Mouse (Mus musculus): Measurements from ENCODE around the gene Tanc2. TPM values are rescaled to one million over a fixed set of nuclear protein-coding genes. Genes with fewer than 3 reads are reported as not detected.

Tanc2 gene
- polyA plus RNA-seq, 1 experiment from 2014 or later, result 2.9 TPM

DNA sequence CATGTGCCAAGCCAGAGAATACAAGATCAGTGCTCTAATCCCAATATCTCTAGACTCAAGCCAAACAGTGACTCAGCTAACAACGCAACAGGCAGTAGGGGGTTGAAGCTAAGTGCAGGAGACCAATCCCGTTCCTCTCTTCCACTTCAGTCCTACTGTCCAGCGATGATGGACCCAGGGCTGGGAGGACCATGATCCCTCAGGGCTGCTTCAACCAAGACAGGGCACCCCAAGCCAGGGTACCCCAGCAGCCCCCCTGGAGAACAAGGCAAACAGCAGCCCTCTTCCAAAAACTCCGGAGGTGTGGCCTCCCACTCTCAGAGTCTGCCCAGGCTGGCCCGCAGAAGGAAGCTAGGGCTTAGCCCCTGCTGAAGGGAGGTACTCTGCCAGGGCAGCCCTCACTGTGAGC lies 344.5 kb downstream of the Tanc2 start:
- no peak overlapping the region for H3K4me2 ChIP-seq (replicated peaks; ENCODE audit: low read depth)
- H3K27me3 ChIP-seq (ENCODE audit: control insufficient read depth, insufficient read depth, low read length), result no peaks in the 10 kb centered on the region
- H3K36me3 ChIP-seq (ENCODE audit: control insufficient read depth, insufficient read depth, low read length), result no peaks in the 10 kb centered on the region
- H3K27ac ChIP-seq (replicated peaks), result peak overlapping the region; percentile 67
- H3K9ac ChIP-seq (ENCODE audit: low read length), result no peak overlapping the region
- no peak for TF ChIP-seq CTCF (IDR thresholded peaks at IDR 0.05; ENCODE audit: low read depth)
- TF ChIP-seq EP300 (optimal IDR thresholded peaks at IDR 0.05), result no peak
- peaks cover 3% of the 10 kb centered on the region for H3K4me1 ChIP-seq (replicated peaks; ENCODE audit: control insufficient read depth, insufficient read depth)
- no peak for DNase-seq (ENCODE audit: low spot score)
- 38% methylated on average over 5 of the region's 5 CpGs for WGBS
- H3K9me3 ChIP-seq (ENCODE audit: control insufficient read depth, low read length), result no peaks in the 10 kb centered on the region
- ATAC-seq (ENCODE audit: low FRiP score, low TSS enrichment), result peak; percentile 55; the same call in 1 of the 2 replicates
- H3K4me3 ChIP-seq (ENCODE audit: low read depth, low read length), result no peak overlapping the region

DNA sequence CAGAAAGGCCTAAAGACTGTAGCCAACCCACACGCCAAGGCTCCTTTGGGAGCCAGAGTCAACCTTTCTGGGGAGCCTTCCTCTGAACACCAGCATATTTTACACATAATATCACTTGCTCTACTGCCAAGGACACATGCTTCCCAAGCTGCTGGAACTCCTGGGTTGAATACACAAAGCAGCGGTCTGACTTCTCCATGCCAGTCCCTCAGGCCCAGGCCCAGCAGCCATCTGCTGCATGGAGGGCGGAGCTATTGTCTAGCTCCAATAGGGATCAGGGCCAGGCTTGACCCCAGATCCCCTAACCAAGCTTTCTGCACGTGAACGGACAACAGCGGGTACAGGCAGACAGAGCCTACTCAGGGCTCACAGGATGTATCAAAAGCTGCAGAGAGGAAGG lies 345.0 kb downstream of the Tanc2 start:
- H3K27me3 ChIP-seq (ENCODE audit: control insufficient read depth, insufficient read depth, low read length), result no peaks in the 10 kb centered on the region

DNA sequence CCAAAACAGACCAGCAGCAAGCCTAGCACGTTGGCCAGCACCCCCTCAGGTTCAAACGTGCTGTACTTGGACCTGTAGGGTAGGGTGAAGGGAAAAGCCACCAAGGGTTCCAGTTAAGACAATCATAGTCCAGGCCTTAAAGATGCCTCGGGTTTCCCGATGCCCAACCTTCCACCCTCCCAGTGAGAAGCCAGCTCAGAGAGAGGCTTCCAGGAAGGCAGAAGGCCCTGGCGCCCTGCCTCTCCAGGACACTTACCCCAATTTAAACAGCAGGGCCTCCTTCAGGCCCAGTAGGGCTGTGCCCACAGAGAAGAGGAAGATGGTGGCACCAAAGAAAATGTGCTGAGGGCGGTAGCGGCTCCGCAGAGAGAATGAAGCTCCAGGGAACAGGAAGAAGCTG lies 345.7 kb downstream of the Tanc2 start:
- 83% methylated on average over 8 of the region's 8 CpGs for WGBS
- peaks cover 3% of the 10 kb centered on the region for H3K4me1 ChIP-seq (replicated peaks; ENCODE audit: control insufficient read depth, insufficient read depth)
- H3K27me3 ChIP-seq (ENCODE audit: control insufficient read depth, insufficient read depth, low read length), result no peaks in the 10 kb centered on the region
- no peak overlapping the region for H3K4me3 ChIP-seq (ENCODE audit: low read depth, low read length)
- no peak for DNase-seq (ENCODE audit: low spot score)
- no peak overlapping the region; the same call in 1 of the 2 replicates for H3K27ac ChIP-seq (replicated peaks)
- ATAC-seq (ENCODE audit: low FRiP score, low TSS enrichment), result no peak
- no peak overlapping the region for H3K4me2 ChIP-seq (replicated peaks; ENCODE audit: low read depth)
- H3K9ac ChIP-seq (ENCODE audit: low read length), result no peak overlapping the region
- TF ChIP-seq EP300 (optimal IDR thresholded peaks at IDR 0.05) (no peak), CTCF (IDR thresholded peaks at IDR 0.05; ENCODE audit: low read depth) (no peak)
- H3K9me3 ChIP-seq (ENCODE audit: control insufficient read depth, low read length), result no peaks in the 10 kb centered on the region
- no peaks in the 10 kb centered on the region for H3K36me3 ChIP-seq (ENCODE audit: control insufficient read depth, insufficient read depth, low read length)

More for the DNA sequence above, 345.0 kb downstream of the Tanc2 start:
- Histone ChIP-seq H3K4me2 (replicated peaks; ENCODE audit: low read depth) (no peak overlapping the region), H3K4me3 (ENCODE audit: low read depth, low read length) (no peak overlapping the region), H3K36me3 (ENCODE audit: control insufficient read depth, insufficient read depth, low read length) (no peaks in the 10 kb centered on the region), H3K9me3 (ENCODE audit: control insufficient read depth, low read length) (no peaks in the 10 kb centered on the region), H3K9ac (ENCODE audit: low read length) (no peak overlapping the region), H3K27ac (replicated peaks) (peak overlapping the region; percentile 67; the same call in 1 of the 2 replicates), H3K4me1 (replicated peaks; ENCODE audit: control insufficient read depth, insufficient read depth) (peaks cover 3% of the 10 kb centered on the region)
- ATAC-seq (ENCODE audit: low FRiP score, low TSS enrichment) (no peak; the same call in 1 of the 2 replicates), DNase-seq (ENCODE audit: low spot score) (no peak)
- WGBS, result 43% methylated on average over 6 of the region's 6 CpGs
- TF ChIP-seq CTCF (IDR thresholded peaks at IDR 0.05; ENCODE audit: low read depth), result no peak
- TF ChIP-seq EP300 (optimal IDR thresholded peaks at IDR 0.05), result no peak

DNA sequence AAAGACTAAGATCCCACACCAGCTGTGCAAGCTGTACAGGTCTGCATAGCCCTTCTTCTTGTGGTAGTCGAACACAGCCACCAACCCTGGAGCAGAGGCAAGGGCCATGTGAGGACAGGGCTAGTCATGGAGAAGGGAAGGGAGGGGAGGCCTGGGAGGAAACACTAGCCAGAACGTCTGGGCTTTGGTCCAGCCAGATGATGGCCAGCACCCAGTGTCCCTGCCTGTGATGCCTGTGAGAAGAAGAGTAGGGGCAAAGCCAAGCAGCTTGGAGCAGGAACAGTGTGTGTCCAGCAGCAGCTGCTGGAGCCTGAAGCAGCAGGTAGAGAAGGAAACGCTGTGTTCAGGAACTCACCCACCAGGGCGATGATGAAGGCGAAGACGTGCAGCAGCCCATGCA lies 346.4 kb downstream of the Tanc2 start:
- H3K36me3 ChIP-seq (ENCODE audit: control insufficient read depth, insufficient read depth, low read length), result no peaks in the 10 kb centered on the region
- ATAC-seq (ENCODE audit: low FRiP score, low TSS enrichment), result no peak
- H3K27ac ChIP-seq (replicated peaks), result no peak overlapping the region
- no peak overlapping the region for H3K9ac ChIP-seq (ENCODE audit: low read length)
- 85% methylated on average over 6 of the region's 6 CpGs for WGBS
- no peak for DNase-seq (ENCODE audit: low spot score)
- H3K9me3 ChIP-seq (ENCODE audit: control insufficient read depth, low read length), result no peaks in the 10 kb centered on the region
- H3K4me1 ChIP-seq (replicated peaks; ENCODE audit: control insufficient read depth, insufficient read depth), result peaks cover 3% of the 10 kb centered on the region
- no peak overlapping the region for H3K4me2 ChIP-seq (replicated peaks; ENCODE audit: low read depth)
- H3K27me3 ChIP-seq (ENCODE audit: control insufficient read depth, insufficient read depth, low read length), result no peaks in the 10 kb centered on the region
- no peak overlapping the region for H3K4me3 ChIP-seq (ENCODE audit: low read depth, low read length)
- no peak for TF ChIP-seq CTCF (IDR thresholded peaks at IDR 0.05; ENCODE audit: low read depth)
- TF ChIP-seq EP300 (optimal IDR thresholded peaks at IDR 0.05), result no peak

DNA sequence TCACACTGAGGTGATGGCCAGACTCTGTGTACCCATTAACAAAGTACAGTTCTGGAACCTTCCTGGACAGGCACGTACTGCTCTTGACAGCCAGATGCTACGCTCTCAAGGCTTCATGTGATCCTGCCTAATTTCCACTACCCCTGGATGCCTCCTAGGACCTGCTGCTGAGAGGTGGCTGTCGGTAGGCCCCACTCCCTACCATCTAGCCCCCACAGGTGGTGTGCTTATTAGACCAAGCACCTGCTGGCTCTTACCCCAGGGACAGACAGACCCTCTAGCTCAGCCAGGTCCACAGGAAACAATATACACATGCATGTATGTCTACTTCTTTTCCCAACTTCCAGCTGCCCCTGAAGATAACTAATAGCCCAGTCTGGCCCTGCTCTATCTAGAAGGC lies 347.2 kb downstream of the Tanc2 start:
- Histone ChIP-seq H3K4me3 (ENCODE audit: low read depth, low read length) (no peak overlapping the region), H3K27me3 (ENCODE audit: control insufficient read depth, insufficient read depth, low read length) (no peaks in the 10 kb centered on the region), H3K9ac (ENCODE audit: low read length) (no peak overlapping the region; the same call in 1 of the 2 replicates), H3K4me2 (replicated peaks; ENCODE audit: low read depth) (no peak overlapping the region), H3K9me3 (ENCODE audit: control insufficient read depth, low read length) (no peaks in the 10 kb centered on the region), H3K36me3 (ENCODE audit: control insufficient read depth, insufficient read depth, low read length) (no peaks in the 10 kb centered on the region), H3K27ac (replicated peaks) (no peak overlapping the region), H3K4me1 (replicated peaks; ENCODE audit: control insufficient read depth, insufficient read depth) (peaks cover 3% of the 10 kb centered on the region)
- DNase-seq (ENCODE audit: low spot score), result no peak
- TF ChIP-seq EP300 (optimal IDR thresholded peaks at IDR 0.05) (no peak), CTCF (IDR thresholded peaks at IDR 0.05; ENCODE audit: low read depth) (no peak)
- no peak for ATAC-seq (ENCODE audit: low FRiP score, low TSS enrichment)
- 88% methylated on average over 3 of the region's 3 CpGs for WGBS

DNA sequence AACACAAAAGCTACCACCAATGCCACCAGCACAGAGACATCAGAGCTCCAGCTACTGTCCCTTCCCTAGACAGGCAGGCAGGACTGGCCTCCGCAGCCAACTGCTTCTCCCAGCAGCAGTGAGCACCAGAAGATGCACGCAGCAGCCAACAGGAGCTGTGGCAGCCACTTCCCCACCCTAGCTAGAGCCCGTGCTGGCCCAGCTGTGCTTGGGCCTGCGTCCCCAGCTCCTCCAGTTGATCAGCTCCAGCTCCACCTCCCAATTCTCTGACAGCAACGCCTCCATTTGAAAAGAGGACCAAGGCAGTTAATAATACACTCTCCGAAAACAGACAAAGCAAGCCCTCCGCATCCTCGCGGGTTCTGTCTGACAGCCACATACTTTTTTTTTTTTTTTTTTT lies 349.0 kb downstream of the Tanc2 start:
- peaks cover 3% of the 10 kb centered on the region for H3K4me1 ChIP-seq (replicated peaks; ENCODE audit: control insufficient read depth, insufficient read depth)
- H3K9me3 ChIP-seq (ENCODE audit: control insufficient read depth, low read length), result no peaks in the 10 kb centered on the region
- no peak overlapping the region for H3K27ac ChIP-seq (replicated peaks)
- no peak overlapping the region for H3K4me3 ChIP-seq (ENCODE audit: low read depth, low read length)
- WGBS, result 64% methylated on average over 9 of the region's 9 CpGs
- H3K9ac ChIP-seq (ENCODE audit: low read length), result no peak overlapping the region
- H3K27me3 ChIP-seq (ENCODE audit: control insufficient read depth, insufficient read depth, low read length), result no peaks in the 10 kb centered on the region
- no peaks in the 10 kb centered on the region for H3K36me3 ChIP-seq (ENCODE audit: control insufficient read depth, insufficient read depth, low read length)
- no peak for ATAC-seq (ENCODE audit: low FRiP score, low TSS enrichment)
- no peak for DNase-seq (ENCODE audit: low spot score)
- TF ChIP-seq CTCF (IDR thresholded peaks at IDR 0.05; ENCODE audit: low read depth) (no peak), EP300 (optimal IDR thresholded peaks at IDR 0.05) (no peak)
- H3K4me2 ChIP-seq (replicated peaks; ENCODE audit: low read depth), result no peak overlapping the region

All from stomach, postnatal 0 days (tissue).